Mouse (Mus musculus): ENCODE measurements around the gene Rpa2.

GRCm38 (mm10) chr4:132804331-132804730, 36.2 kb downstream of the Rpa2 start:
- TF ChIP-seq GATA1 (IDR thresholded peaks at IDR 0.05; ENCODE audit: low read length) (no peak), TAL1 (IDR thresholded peaks at IDR 0.05; ENCODE audit: low read length) (no peak)
